Mouse (Mus musculus) spleen, adult 2 months (tissue): ENCODE data around the gene Tmem211. TPM values are rescaled to one million over a fixed set of nuclear protein-coding genes. Genes with fewer than 3 reads are reported as not detected.

ENCODE experiments used
- DNase-seq, 2 experiments: peaks; one replicate each; pipeline versions ENCODE4 v3.0.0 to v3.0.0-alpha.2; 2012 to 2021; ENCODE audit warnings: low spot score in 2 of 2, low read depth in 1 of 2
- H3K27ac ChIP-seq: fragments of 200-500 bp; 2 replicates; pipeline ENCODE4 v1.5.1; 2012; ENCODE audit warnings: low read length, inconsistent platforms; ENCODE audit not compliant: insufficient read depth
- H3K27me3 ChIP-seq: fragments of 200-500 bp; 2 replicates; pipeline ENCODE4 v1.6.1; 2012; ENCODE audit warnings: mild to moderate bottlenecking, moderate library complexity, low read length, inconsistent platforms; ENCODE audit not compliant: control insufficient read depth, insufficient read depth
- H3K36me3 ChIP-seq: fragments of 200-500 bp; 2 replicates; pipeline ENCODE4 v1.6.1; 2012; ENCODE audit warnings: mild to moderate bottlenecking, low read length, inconsistent platforms; ENCODE audit not compliant: control insufficient read depth, insufficient read depth
- H3K4me1 ChIP-seq: fragments of 200-500 bp; 2 replicates; pipeline ENCODE4 v1.6.1; 2011; ENCODE audit warnings: inconsistent platforms; ENCODE audit not compliant: control insufficient read depth, insufficient read depth, insufficient read length
- H3K4me3 ChIP-seq: fragments of 200-500 bp; 2 replicates; pipeline ENCODE4 v1.5.1; 2011; ENCODE audit warnings: mild to moderate bottlenecking, inconsistent platforms; ENCODE audit not compliant: insufficient read depth, insufficient read length; ENCODE audit errors: extremely low read depth
- CTCF ChIP-seq: fragments of 200-500 bp; IDR thresholded peaks from 2 replicates; pipeline ENCODE4 v1.5.1; 2011; ENCODE audit warnings: mild to moderate bottlenecking, inconsistent platforms; ENCODE audit not compliant: insufficient read depth, insufficient read length, insufficient replicate concordance; ENCODE audit errors: extremely low read depth
- POLR2A ChIP-seq: fragments of 200-500 bp; IDR thresholded peaks from 2 replicates; pipeline ENCODE4 v1.6.1; 2011; ENCODE audit warnings: low read depth, low read length, inconsistent platforms
- WGBS: fragments of 180-500 bp; shearing (Covaris S2); methylation state at CpG from one replicate; pipeline ENCODE4 v1.1.7; 2018; 5-methylcytosine and 5-hydroxymethylcytosine counted together
- polyA plus RNA-seq: library from polyadenylated mRNA; depleted of rRNA; stranded (reverse); fragments of >200 nt; gene quantifications from 2 replicates; pipeline ENCODE4 v1.2.3, GENCODE M21; 2012; rRNA removed

Gene Tmem211
- polyA plus RNA-seq = not detected in 2 replicates

DNA sequence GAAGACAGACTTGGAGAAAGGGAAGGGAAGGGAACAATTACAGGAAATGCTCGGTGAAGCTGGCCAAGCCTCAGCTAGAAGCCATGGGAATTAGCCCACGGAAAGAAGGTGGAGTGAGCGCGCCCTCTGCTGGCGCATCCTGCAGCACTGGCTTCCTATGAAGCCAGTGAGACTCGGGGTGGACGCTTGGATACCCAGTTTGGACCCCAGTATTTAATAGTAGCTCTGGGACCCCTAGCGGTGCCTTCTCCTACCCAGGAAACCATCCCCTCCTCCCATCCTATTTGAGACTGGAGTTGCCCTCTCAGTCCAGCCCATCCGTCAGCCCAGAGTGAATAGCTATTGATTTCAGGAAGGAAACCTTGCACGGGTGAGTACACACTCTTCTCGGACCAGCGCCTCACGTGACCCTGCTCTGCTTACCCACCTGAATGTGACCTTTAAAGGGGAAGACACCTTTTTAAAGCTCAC, at the start of gene Tmem211:
TSS of gene Tmem211 (plus strand) at position 278 of the 471 bp plus-strand sequence.
- TF ChIP-seq CTCF (peak; percentile 73; the same call in 1 of the 2 replicates), POLR2A (no peak)
- no peak within 1 kb of the TSS for H3K27ac ChIP-seq
- H3K4me1 ChIP-seq = peaks cover 4% of the 10 kb centered on the region; the same call in 1 of the 2 replicates
- no peaks in the 10 kb centered on the region for H3K36me3 ChIP-seq
- WGBS = 0% methylated on average over 13 of the region's 13 CpGs
- peak; percentile 7 to 23 for DNase-seq
- H3K27me3 ChIP-seq = no peaks in the 10 kb centered on the region
- H3K4me3 ChIP-seq = no peak within 1 kb of the TSS

DNA sequence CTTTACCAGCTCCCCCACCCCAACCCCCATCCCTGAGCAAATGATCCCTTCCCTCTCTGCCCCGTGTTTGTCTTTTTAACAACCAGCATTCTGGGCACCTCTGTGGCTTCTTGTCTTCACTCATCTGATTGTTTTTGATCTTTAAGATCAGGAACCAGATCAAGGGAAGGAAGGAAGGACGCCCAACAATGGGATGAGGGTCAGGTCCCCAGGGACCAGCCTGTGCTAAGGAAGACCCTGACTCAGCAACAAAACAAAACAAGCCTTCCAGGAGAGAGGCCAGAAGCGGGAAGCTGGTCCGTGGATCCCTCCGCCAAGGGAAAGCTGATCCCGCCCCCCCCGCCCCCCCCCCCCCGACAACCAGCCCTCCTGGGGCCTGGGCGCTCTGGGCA, 47.3 kb upstream of the Tmem211 start:
- Histone ChIP-seq H3K36me3 (no peaks in the 10 kb centered on the region), H3K27me3 (no peaks in the 10 kb centered on the region), H3K4me1 (no peaks in the 10 kb centered on the region), H3K4me3 (no peak overlapping the region), H3K27ac (no peak overlapping the region)
- no peak for DNase-seq
- WGBS = 36% methylated on average over 9 of the region's 9 CpGs
- TF ChIP-seq POLR2A (no peak), CTCF (no peak)

DNA sequence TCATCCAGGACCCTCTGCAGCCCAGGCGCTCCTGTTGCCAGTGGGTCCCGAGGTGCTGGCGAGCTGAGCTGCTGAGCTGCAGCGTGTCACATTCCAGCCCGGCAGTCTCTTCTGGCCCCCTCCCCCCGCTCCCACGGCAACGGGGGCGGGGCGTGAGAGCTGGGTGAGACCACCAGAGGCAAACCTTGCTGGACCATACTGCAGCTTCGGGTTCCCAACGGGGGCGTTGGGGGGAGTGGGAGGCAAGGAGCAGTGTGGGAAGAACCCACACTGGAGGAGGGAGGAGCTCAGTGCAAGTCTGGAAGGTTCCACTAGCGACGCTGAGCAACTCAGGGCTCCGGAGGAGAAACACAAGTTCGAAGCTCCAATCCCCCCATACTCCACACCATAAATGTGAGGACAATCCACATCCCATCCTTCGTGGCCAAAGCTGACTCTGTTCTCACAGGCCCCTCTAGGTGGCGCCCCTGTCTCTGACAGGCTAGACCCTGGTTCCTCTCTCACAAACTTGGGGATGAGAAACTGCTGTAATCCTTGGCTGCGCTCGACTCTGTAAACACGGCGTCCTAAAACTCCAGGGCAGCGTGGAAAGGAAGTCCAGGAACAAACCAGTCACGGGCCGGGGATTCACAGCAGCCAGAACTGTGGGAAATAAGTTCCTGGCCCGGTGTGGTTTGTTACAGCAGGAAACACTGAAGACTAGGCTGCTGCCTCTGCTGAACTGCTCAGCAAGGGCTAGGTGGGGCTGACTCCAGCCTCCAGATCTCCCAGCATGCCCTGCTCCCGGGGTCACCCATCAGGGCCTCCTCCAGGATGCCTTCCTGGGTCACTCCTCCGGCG, 46.6 kb upstream of the Tmem211 start:
- Histone ChIP-seq H3K4me3 (peak overlapping the region; percentile 44; the same call in 1 of the 2 replicates), H3K4me1 (no peaks in the 10 kb centered on the region), H3K27me3 (no peaks in the 10 kb centered on the region), H3K36me3 (no peaks in the 10 kb centered on the region), H3K27ac (peak overlapping the region; percentile 33; the same call in 1 of the 2 replicates)
- 9% methylated on average over 30 of the region's 30 CpGs for WGBS
- peak in 1 of 2 experiments; percentile 55 for DNase-seq
- peak; percentile 76; the same call in 1 of the 2 replicates for TF ChIP-seq CTCF
- TF ChIP-seq POLR2A = no peak

GRCm38 (mm10) chr5:113180755-113181154, 46.0 kb upstream of the Tmem211 start:
- H3K36me3 ChIP-seq = no peaks in the 10 kb centered on the region
- no peak for TF ChIP-seq CTCF
- no peak for TF ChIP-seq POLR2A
- H3K27ac ChIP-seq = peak overlapping the region; percentile 33; the same call in 1 of the 2 replicates
- no peaks in the 10 kb centered on the region for H3K4me1 ChIP-seq
- 77% methylated on average over 15 of the region's 15 CpGs for WGBS
- no peak overlapping the region for H3K4me3 ChIP-seq
- no peak for DNase-seq
- H3K27me3 ChIP-seq = no peaks in the 10 kb centered on the region

DNA sequence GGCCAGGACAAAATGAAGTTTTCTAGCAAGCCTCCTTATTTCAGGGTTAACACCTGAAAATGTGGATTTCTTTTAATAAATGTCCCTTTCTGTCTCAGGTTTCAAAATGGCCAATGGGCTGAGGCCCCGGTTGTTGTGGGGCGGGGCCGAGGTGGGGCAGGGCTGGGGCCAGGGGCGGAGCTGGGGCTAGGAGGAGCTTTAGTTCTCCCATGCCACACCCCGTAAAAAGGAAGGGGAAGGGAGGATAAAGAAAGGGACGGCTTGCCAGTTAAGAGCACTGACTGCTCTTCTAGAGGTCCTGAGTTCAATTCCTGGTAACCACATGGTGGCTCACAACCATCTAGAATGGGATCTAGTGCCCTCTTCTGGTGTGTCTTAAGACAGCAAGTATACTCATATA, 45.3 kb upstream of the Tmem211 start:
- no peaks in the 10 kb centered on the region for H3K4me1 ChIP-seq
- TF ChIP-seq POLR2A (no peak), CTCF (no peak)
- H3K27me3 ChIP-seq = no peaks in the 10 kb centered on the region
- no peak overlapping the region for H3K4me3 ChIP-seq
- H3K36me3 ChIP-seq = no peaks in the 10 kb centered on the region
- WGBS = 29% methylated on average over 6 of the region's 6 CpGs
- H3K27ac ChIP-seq = no peak overlapping the region
- DNase-seq = no peak

GRCm38 (mm10) chr5:113190558-113190957, 36.2 kb upstream of the Tmem211 start:
- no peaks in the 10 kb centered on the region for H3K36me3 ChIP-seq
- DNase-seq = no peak
- no peak overlapping the region for H3K27ac ChIP-seq
- H3K27me3 ChIP-seq = no peaks in the 10 kb centered on the region
- TF ChIP-seq CTCF (no peak), POLR2A (no peak)
- no peak overlapping the region for H3K4me3 ChIP-seq
- H3K4me1 ChIP-seq = no peaks in the 10 kb centered on the region
- WGBS = 82% methylated on average over 14 of the region's 14 CpGs

- H3K4me1 ChIP-seq = no peaks in the 10 kb centered on the region
- no peak overlapping the region for H3K27ac ChIP-seq
- no peak for TF ChIP-seq POLR2A
- TF ChIP-seq CTCF = no peak
- no peaks in the 10 kb centered on the region for H3K27me3 ChIP-seq
- no peaks in the 10 kb centered on the region for H3K36me3 ChIP-seq
- WGBS = 89% methylated on average over 14 of the region's 14 CpGs
- no peak overlapping the region for H3K4me3 ChIP-seq
- DNase-seq = no peak
Measured at GRCm38 (mm10) chr5:113191901-113192300, 34.8 kb upstream of the Tmem211 start.
